Mouse (Mus musculus): ENCODE measurements at regions not wholly inside any gene's neighbourhood (a gene's known extent, or its start where the extent isn't known, plus 50 kb on each side); places are given as distances from the start of the nearest gene placed in this dataset.

GRCm38 (mm10) chr13:78483760-78484357, 284.3 kb upstream of the Nr2f1 start:
- TF ChIP-seq CTCF (conservative IDR thresholded peaks at IDR 0.05; ENCODE audit: insufficient read depth, insufficient read length, low read depth, low read length) (no peak), POLR2A (IDR thresholded peaks at IDR 0.05; ENCODE audit: low read depth, low read length) (no peak)
